Mouse (Mus musculus) intestine, embryonic 16.5 days (tissue): ENCODE data around the gene Phgr1. TPM values are rescaled to one million over a fixed set of nuclear protein-coding genes. Genes with fewer than 3 reads are reported as not detected.

Experiments used
- ATAC-seq: fragments of 200-750 bp; cut with Nextera tagmentation; 2 replicates; pipeline ENCODE4 v1.8.0; 2017; ENCODE audit warnings: moderate TSS enrichment, moderate library complexity
- H3K27ac ChIP-seq: fragments of 300-500 bp; sonication (generic); 2 replicates; pipeline ENCODE4 v1.5.1; 2014; ENCODE audit warnings: mild to moderate bottlenecking, low read length
- H3K27me3 ChIP-seq: fragments of 300-500 bp; sonication (generic); replicated peaks from 2 replicates; pipeline ENCODE4 v1.6.1; 2014; ENCODE audit warnings: low read length, control low read depth, mixed read lengths; ENCODE audit not compliant: control insufficient read depth, insufficient read depth
- H3K36me3 ChIP-seq: fragments of 300-500 bp; sonication (generic); 2 replicates; pipeline ENCODE4 v1.6.1; 2014; ENCODE audit warnings: low read length, control low read depth; ENCODE audit not compliant: control insufficient read depth, insufficient read depth
- H3K4me1 ChIP-seq: fragments of 300-500 bp; sonication (generic); 2 replicates; pipeline ENCODE4 v1.6.1; 2014; ENCODE audit warnings: low read length, control low read depth, mixed read lengths; ENCODE audit not compliant: control insufficient read depth, insufficient read depth
- H3K4me2 ChIP-seq: fragments of 300-500 bp; sonication (generic); 2 replicates; pipeline ENCODE4 v1.6.1; 2014; ENCODE audit warnings: low read depth, low read length, control low read depth
- H3K4me3 ChIP-seq: fragments of 300-500 bp; sonication (generic); 2 replicates; pipeline ENCODE4 v1.5.1; 2014; ENCODE audit warnings: mild to moderate bottlenecking, low read length
- H3K9ac ChIP-seq: fragments of 300-500 bp; sonication (generic); 2 replicates; pipeline ENCODE4 v1.6.1; 2014; ENCODE audit warnings: low read depth, low read length
- H3K9me3 ChIP-seq: fragments of 300-500 bp; sonication (generic); 2 replicates; pipeline ENCODE4 v1.6.1; 2016; ENCODE audit warnings: low read length, control low read depth; ENCODE audit not compliant: control insufficient read depth
- WGBS: fragments of 180-500 bp; shearing (Covaris S2); extraction: QIAGEN DNeasy Blood & Tissue Kit; methylation state at CpG from one replicate; pipeline ENCODE4 v1.1.7; 2014; 5-methylcytosine and 5-hydroxymethylcytosine counted together
- polyA plus RNA-seq: library from polyadenylated mRNA; unstranded; fragments of >200 nt; fragmentation: Nextera tagmentation; extraction: Ambion mirVana; gene quantifications from 2 replicates; pipeline ENCODE4 v1.2.1, GENCODE M21; 2015

Gene Phgr1
- polyA plus RNA-seq, 1 experiment from 2014 or later = 66.9 TPM

- no peaks in the 10 kb centered on the region for H3K4me1 ChIP-seq
- H3K9ac ChIP-seq = no peak overlapping the region
- H3K4me3 ChIP-seq = no peak overlapping the region
- no peak overlapping the region for H3K27ac ChIP-seq
- ATAC-seq = 0 out of 2 replicates have a peak, but pooled peaks have one; percentile 45
- H3K4me2 ChIP-seq = no peak overlapping the region
- WGBS = 61% methylated on average over 4 of the region's 4 CpGs
- no peaks in the 10 kb centered on the region for H3K27me3 ChIP-seq
- no peaks in the 10 kb centered on the region for H3K9me3 ChIP-seq
- H3K36me3 ChIP-seq = no peaks in the 10 kb centered on the region
Measured at GRCm38 (mm10) chr2:118802542-118803118, 30.1 kb downstream of the Phgr1 start.

- H3K36me3 ChIP-seq = no peaks in the 10 kb centered on the region
- no peak for ATAC-seq
- H3K4me2 ChIP-seq = no peak overlapping the region
- no peaks in the 10 kb centered on the region for H3K9me3 ChIP-seq
- H3K9ac ChIP-seq = no peak overlapping the region
- no peak overlapping the region for H3K27ac ChIP-seq
- H3K4me1 ChIP-seq = no peaks in the 10 kb centered on the region
- WGBS = 79% methylated on average over 2 of the region's 2 CpGs
- H3K27me3 ChIP-seq = no peaks in the 10 kb centered on the region
- H3K4me3 ChIP-seq = no peak overlapping the region
Measured at GRCm38 (mm10) chr2:118804474-118804873, 31.9 kb downstream of the Phgr1 start.

- peak; percentile 66 for ATAC-seq
- Histone ChIP-seq H3K4me2 (no peak overlapping the region), H3K9ac (no peak overlapping the region), H3K4me1 (no peaks in the 10 kb centered on the region), H3K27ac (no peak overlapping the region), H3K36me3 (no peaks in the 10 kb centered on the region), H3K4me3 (no peak overlapping the region), H3K9me3 (no peaks in the 10 kb centered on the region), H3K27me3 (no peaks in the 10 kb centered on the region)
- WGBS = 29% methylated on average over 3 of the region's 3 CpGs
Measured at GRCm38 (mm10) chr2:118805137-118805536, 32.6 kb downstream of the Phgr1 start.

GRCm38 (mm10) chr2:118805756-118806155 is 33.2 kb downstream of the Phgr1 start:
- no peaks in the 10 kb centered on the region for H3K4me1 ChIP-seq
- no peaks in the 10 kb centered on the region; the same call in 1 of the 2 replicates for H3K9me3 ChIP-seq
- H3K4me2 ChIP-seq = no peak overlapping the region
- no peaks in the 10 kb centered on the region for H3K36me3 ChIP-seq
- no peak overlapping the region for H3K27ac ChIP-seq
- H3K27me3 ChIP-seq = no peaks in the 10 kb centered on the region
- H3K9ac ChIP-seq = no peak overlapping the region
- 0 out of 2 replicates have a peak, but pooled peaks have one; percentile 15 for ATAC-seq
- no peak overlapping the region for H3K4me3 ChIP-seq
- 26% methylated on average over 3 of the region's 3 CpGs for WGBS

GRCm38 (mm10) chr2:118806860-118807259 is 34.3 kb downstream of the Phgr1 start:
- Histone ChIP-seq H3K27me3 (no peaks in the 10 kb centered on the region), H3K9ac (no peak overlapping the region), H3K9me3 (no peaks in the 10 kb centered on the region; the same call in 1 of the 2 replicates), H3K27ac (no peak overlapping the region), H3K4me2 (no peak overlapping the region), H3K36me3 (no peaks in the 10 kb centered on the region), H3K4me3 (no peak overlapping the region), H3K4me1 (no peaks in the 10 kb centered on the region)
- 61% methylated on average over 4 of the region's 4 CpGs for WGBS
- no peak for ATAC-seq

- peaks cover 14% of the 10 kb centered on the region for H3K4me1 ChIP-seq
- WGBS = 42% methylated on average over 2 of the region's 2 CpGs
- H3K27me3 ChIP-seq = no peaks in the 10 kb centered on the region
- H3K9me3 ChIP-seq = no peaks in the 10 kb centered on the region; the same call in 1 of the 2 replicates
- no peak for ATAC-seq
- H3K27ac ChIP-seq = no peak overlapping the region
- no peak overlapping the region for H3K9ac ChIP-seq
- no peak overlapping the region for H3K4me2 ChIP-seq
- no peak overlapping the region for H3K4me3 ChIP-seq
- H3K36me3 ChIP-seq = no peaks in the 10 kb centered on the region
Measured at GRCm38 (mm10) chr2:118810861-118811260, 38.3 kb downstream of the Phgr1 start.

- peaks cover 14% of the 10 kb centered on the region for H3K4me1 ChIP-seq
- H3K9me3 ChIP-seq = no peaks in the 10 kb centered on the region; the same call in 1 of the 2 replicates
- H3K36me3 ChIP-seq = no peaks in the 10 kb centered on the region
- H3K4me3 ChIP-seq = no peak overlapping the region
- WGBS = 76% methylated on average over 1 of the region's 1 CpGs
- H3K9ac ChIP-seq = no peak overlapping the region
- no peaks in the 10 kb centered on the region for H3K27me3 ChIP-seq
- H3K27ac ChIP-seq = no peak overlapping the region
- H3K4me2 ChIP-seq = no peak overlapping the region
- no peak for ATAC-seq
Measured at GRCm38 (mm10) chr2:118812724-118813123, 40.2 kb downstream of the Phgr1 start.

GRCm38 (mm10) chr2:118813981-118814836 is 41.6 kb downstream of the Phgr1 start, which contains the start of gene Knstrn:
Knstrn (plus strand) TSS chr2:118814003.
- H3K4me3 ChIP-seq = peak within 1 kb of the TSS; percentile 81
- peaks cover 9% of the 10 kb centered on the region for H3K36me3 ChIP-seq
- peaks cover 14% of the 10 kb centered on the region for H3K4me1 ChIP-seq
- H3K9ac ChIP-seq = peak within 1 kb of the TSS; percentile 80
- no peaks in the 10 kb centered on the region for H3K27me3 ChIP-seq
- ATAC-seq = peak; percentile 96
- WGBS = under 1% methylated on average over 49 of the region's 49 CpGs
- H3K4me2 ChIP-seq = peak within 1 kb of the TSS; percentile 75
- H3K27ac ChIP-seq = peak within 1 kb of the TSS; percentile 63
- H3K9me3 ChIP-seq = no peaks in the 10 kb centered on the region; the same call in 1 of the 2 replicates

- H3K4me3 ChIP-seq = no peak overlapping the region
- no peak overlapping the region for H3K27ac ChIP-seq
- H3K4me2 ChIP-seq = no peak overlapping the region
- H3K36me3 ChIP-seq = peaks cover 19% of the 10 kb centered on the region
- no peaks in the 10 kb centered on the region for H3K4me1 ChIP-seq
- H3K27me3 ChIP-seq = no peaks in the 10 kb centered on the region
- ATAC-seq = no peak
- WGBS = 93% methylated on average over 5 of the region's 5 CpGs
- no peak overlapping the region for H3K9ac ChIP-seq
- no peaks in the 10 kb centered on the region for H3K9me3 ChIP-seq
Measured at GRCm38 (mm10) chr2:118822800-118823199, 50.2 kb downstream of the Phgr1 start.
